Mouse (Mus musculus) limb, embryonic 15.5 days (tissue): Measurements from ENCODE around the gene Mfsd4a. TPM values are rescaled to one million over a fixed set of nuclear protein-coding genes. Genes with fewer than 3 reads are reported as not detected.

Experiments
- ATAC-seq: fragments of 200-750 bp; cut with Nextera tagmentation; 2 replicates; pipeline ENCODE4 v1.8.0; 2017; ENCODE audit warnings: low read depth, moderate TSS enrichment; ENCODE audit not compliant: insufficient number of reproducible peaks, low FRiP score, low TSS enrichment
- H3K27ac ChIP-seq: fragments of 300-500 bp; sonication (generic); 2 replicates; pipeline ENCODE4 v1.5.1; 2015; ENCODE audit warnings: moderate library complexity, mild to moderate bottlenecking, inconsistent platforms
- H3K27me3 ChIP-seq: fragments of 300-500 bp; sonication (generic); 2 replicates; pipeline ENCODE4 v1.6.1; 2015; ENCODE audit warnings: inconsistent platforms
- H3K36me3 ChIP-seq: fragments of 300-500 bp; sonication (generic); 2 replicates; pipeline ENCODE4 v1.6.1; 2015; ENCODE audit warnings: inconsistent platforms
- H3K4me1 ChIP-seq: fragments of 300-500 bp; sonication (generic); 2 replicates; pipeline ENCODE4 v1.6.1; 2015; ENCODE audit warnings: inconsistent platforms
- H3K4me2 ChIP-seq: fragments of 300-500 bp; sonication (generic); 2 replicates; pipeline ENCODE4 v1.6.1; 2015; ENCODE audit warnings: mild to moderate bottlenecking, inconsistent platforms
- H3K4me3 ChIP-seq: fragments of 300-500 bp; sonication (generic); 2 replicates; pipeline ENCODE4 v1.5.1; 2015; ENCODE audit warnings: mild to moderate bottlenecking, inconsistent platforms
- H3K9ac ChIP-seq: fragments of 300-500 bp; sonication (generic); 2 replicates; pipeline ENCODE4 v1.6.1; 2015; ENCODE audit warnings: inconsistent platforms
- H3K9me3 ChIP-seq: fragments of 300-500 bp; sonication (generic); 2 replicates; pipeline ENCODE4 v1.6.1; 2016; ENCODE audit warnings: inconsistent platforms
- WGBS: fragments of 180-500 bp; shearing (Covaris S2); methylation state at CpG from one replicate; pipeline ENCODE4 v1.1.7; 2015; 5-methylcytosine and 5-hydroxymethylcytosine counted together
- polyA plus RNA-seq: library from polyadenylated mRNA; unstranded; fragments of >200 nt; fragmentation: Nextera tagmentation; extraction: Ambion mirVana; gene quantifications from 2 replicates; pipeline ENCODE4 v1.2.1, GENCODE M21; 2015

The Mfsd4a gene
- polyA plus RNA-seq, 1 experiment from 2014 or later = 14.7 TPM

GRCm38 (mm10) chr1:132010632-132011501 lies 57.0 kb downstream of the Mfsd4a start:
- 83% methylated on average over 17 of the region's 17 CpGs for WGBS
- peaks cover 26% of the 10 kb centered on the region for H3K4me1 ChIP-seq
- H3K4me3 ChIP-seq = no peak overlapping the region
- no peak overlapping the region for H3K4me2 ChIP-seq
- H3K9me3 ChIP-seq = no peaks in the 10 kb centered on the region
- H3K36me3 ChIP-seq = peaks cover 17% of the 10 kb centered on the region
- H3K27ac ChIP-seq = 0 out of 2 replicates have a peak overlapping the region, but pooled peaks have one; percentile 47
- no peak for ATAC-seq
- no peaks in the 10 kb centered on the region for H3K27me3 ChIP-seq
- H3K9ac ChIP-seq = no peak overlapping the region

- Histone ChIP-seq H3K27me3 (no peaks in the 10 kb centered on the region), H3K36me3 (no peaks in the 10 kb centered on the region), H3K9me3 (no peaks in the 10 kb centered on the region), H3K4me3 (peak overlapping the region; percentile 82), H3K4me2 (peak overlapping the region; percentile 58), H3K9ac (0 out of 2 replicates have a peak overlapping the region, but pooled peaks have one; percentile 11), H3K27ac (peak overlapping the region; percentile 100; the same call in 1 of the 2 replicates), H3K4me1 (peaks cover 26% of the 10 kb centered on the region)
- 36% methylated on average over 8 of the region's 8 CpGs for WGBS
- no peak for ATAC-seq
These were observed 58.8 kb downstream of the Mfsd4a start for GRCm38 (mm10) chr1:132008881-132009644.

DNA sequence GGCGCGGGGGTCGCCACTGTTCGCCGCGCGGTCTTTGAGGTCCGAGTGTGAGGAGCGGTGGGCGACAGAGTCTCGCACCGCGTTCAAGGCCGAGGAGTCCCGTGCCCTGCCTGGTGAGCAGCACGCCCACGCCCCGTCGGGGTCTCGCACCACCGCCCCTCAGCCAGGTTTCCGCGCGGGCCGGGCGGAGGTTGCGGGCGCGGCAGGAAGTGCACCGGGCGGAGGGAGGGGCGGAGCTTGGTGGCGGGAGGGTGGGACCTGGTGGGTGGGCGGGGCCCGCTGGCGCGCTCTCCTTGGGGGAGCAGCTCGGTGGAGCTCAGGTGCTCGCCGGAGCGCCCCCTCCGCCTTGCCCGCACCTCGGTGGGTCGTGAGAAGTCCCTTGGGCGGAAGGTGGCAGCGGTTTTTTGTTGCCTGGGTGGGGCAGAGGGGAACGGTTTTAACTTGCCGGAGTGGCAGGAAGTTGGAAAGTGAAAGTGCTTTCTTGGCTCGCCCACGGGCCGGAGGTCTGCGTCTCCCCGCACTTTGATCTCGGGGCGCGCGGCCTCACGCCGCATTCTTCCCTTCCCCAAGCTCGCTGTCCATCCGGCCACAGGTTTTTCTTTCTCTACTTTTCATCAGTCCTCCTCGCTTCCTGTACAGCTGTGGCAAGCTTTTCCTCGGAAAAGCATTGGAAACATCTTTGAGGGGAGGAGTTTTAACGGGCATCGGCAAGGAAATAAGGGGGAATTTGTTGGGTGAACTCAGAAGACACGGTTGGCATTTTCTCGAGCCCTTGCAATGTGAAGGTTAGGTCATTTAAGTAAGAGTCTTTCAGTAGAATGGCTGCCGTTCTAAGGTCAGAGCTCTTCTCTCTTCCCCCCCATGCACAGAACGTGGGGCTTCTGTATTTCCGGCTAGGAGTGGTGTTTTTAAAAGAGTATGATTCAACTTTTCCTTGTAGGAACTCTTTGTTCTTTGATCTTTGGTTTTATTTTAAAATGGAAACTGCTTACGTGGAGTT lies 59.7 kb downstream of the Mfsd4a start:
- H3K27me3 ChIP-seq = no peaks in the 10 kb centered on the region
- ATAC-seq = peak; percentile 86
- WGBS = under 1% methylated on average over 62 of the region's 72 CpGs
- peaks cover 21% of the 10 kb centered on the region for H3K4me1 ChIP-seq
- peak overlapping the region; percentile 93 for H3K9ac ChIP-seq
- peak overlapping the region; percentile 58 for H3K4me2 ChIP-seq
- peak overlapping the region; percentile 82 for H3K4me3 ChIP-seq
- H3K9me3 ChIP-seq = no peaks in the 10 kb centered on the region
- peak overlapping the region; percentile 100 for H3K27ac ChIP-seq
- H3K36me3 ChIP-seq = no peaks in the 10 kb centered on the region

DNA sequence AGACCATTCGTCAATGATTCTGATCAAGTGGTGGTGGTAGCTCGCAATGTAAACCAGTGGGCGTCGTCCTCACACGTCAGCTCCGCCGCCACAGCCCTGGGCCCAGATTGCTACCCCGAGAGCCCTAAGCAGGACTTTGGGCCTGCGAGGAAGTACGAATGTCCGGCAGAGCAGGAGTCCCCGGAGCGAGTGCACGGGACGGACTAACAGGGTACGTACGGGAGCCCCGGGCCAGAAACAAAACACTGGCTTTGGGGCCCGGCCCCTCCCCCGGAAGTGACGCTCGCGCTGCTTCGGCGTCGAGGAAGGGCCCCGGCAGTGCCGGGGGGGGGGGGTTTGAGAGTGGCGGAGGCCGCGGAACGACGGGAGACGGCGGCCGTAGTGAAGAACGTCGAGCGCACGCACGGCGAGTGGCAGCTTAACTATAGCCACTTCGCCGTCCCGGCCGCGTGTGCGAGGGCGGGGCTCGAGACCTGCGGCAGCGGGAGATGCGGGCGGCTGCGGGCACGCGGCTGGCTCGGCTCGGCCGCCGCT lies 60.5 kb downstream of the Mfsd4a start, which contains the start of gene Elk4:
Elk4 (plus strand) TSS at position 326 of the 534 bp plus-strand sequence.
- WGBS = under 1% methylated on average over 56 of the region's 61 CpGs
- H3K36me3 ChIP-seq = no peaks in the 10 kb centered on the region
- peak within 1 kb of the TSS; percentile 82 for H3K4me3 ChIP-seq
- H3K27me3 ChIP-seq = no peaks in the 10 kb centered on the region
- peak within 1 kb of the TSS; percentile 93 for H3K9ac ChIP-seq
- H3K9me3 ChIP-seq = no peaks in the 10 kb centered on the region
- peaks cover 18% of the 10 kb centered on the region for H3K4me1 ChIP-seq
- peak; percentile 91 for ATAC-seq
- H3K27ac ChIP-seq = peak within 1 kb of the TSS; percentile 100
- H3K4me2 ChIP-seq = peak within 1 kb of the TSS; percentile 58

DNA sequence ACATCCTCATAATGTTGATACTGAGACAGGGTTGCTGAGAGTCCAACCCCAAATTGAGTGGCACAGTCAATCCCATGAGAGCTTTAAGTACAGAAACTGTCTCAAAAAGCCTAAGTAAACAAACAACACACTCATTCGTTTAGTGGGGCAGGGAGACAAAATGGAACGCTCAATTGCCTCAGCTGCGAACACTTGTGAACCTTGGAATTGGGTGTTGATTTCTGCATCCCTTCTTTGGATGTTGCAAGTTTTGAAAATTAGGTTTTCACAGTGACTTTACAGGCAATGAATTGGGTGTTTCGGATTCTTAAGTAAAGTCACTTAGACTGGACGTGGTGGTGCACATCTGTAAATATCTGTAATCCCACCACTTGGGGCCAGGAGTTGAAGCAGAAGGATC lies 61.1 kb downstream of the Mfsd4a start:
- no peaks in the 10 kb centered on the region for H3K9me3 ChIP-seq
- H3K27me3 ChIP-seq = no peaks in the 10 kb centered on the region
- H3K4me3 ChIP-seq = peak overlapping the region; percentile 82
- peak overlapping the region; percentile 93; the same call in 1 of the 2 replicates for H3K9ac ChIP-seq
- H3K36me3 ChIP-seq = no peaks in the 10 kb centered on the region
- no peak for ATAC-seq
- WGBS = 22% methylated on average over 5 of the region's 5 CpGs
- H3K4me1 ChIP-seq = peaks cover 18% of the 10 kb centered on the region
- peak overlapping the region; percentile 100 for H3K27ac ChIP-seq
- peak overlapping the region; percentile 41 for H3K4me2 ChIP-seq

DNA sequence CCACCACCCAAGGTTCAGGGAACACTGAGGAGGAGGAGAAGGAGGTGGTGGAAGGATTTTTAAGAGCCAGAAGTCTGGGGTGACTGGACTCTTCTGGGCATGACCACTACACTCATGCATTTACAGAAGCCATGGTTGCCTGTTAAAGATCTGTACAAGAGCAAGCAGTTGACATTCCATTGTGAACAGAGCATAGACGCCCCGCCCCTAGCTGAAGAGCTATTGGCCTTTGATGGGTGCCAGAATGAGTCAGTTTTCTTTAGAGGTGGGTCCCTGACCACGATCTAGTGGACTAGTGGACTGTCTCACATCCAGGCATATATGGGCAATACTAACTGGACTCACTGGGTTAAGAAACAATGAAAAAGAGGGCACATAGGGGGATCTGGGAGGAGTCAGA lies 61.8 kb downstream of the Mfsd4a start:
- Histone ChIP-seq H3K9ac (no peak overlapping the region), H3K4me2 (no peak overlapping the region), H3K9me3 (no peaks in the 10 kb centered on the region), H3K36me3 (no peaks in the 10 kb centered on the region), H3K27ac (no peak overlapping the region), H3K4me3 (no peak overlapping the region), H3K4me1 (peaks cover 18% of the 10 kb centered on the region), H3K27me3 (no peaks in the 10 kb centered on the region)
- 81% methylated on average over 3 of the region's 3 CpGs for WGBS
- ATAC-seq = no peak

GRCm38 (mm10) chr1:132005466-132005865 lies 62.4 kb downstream of the Mfsd4a start:
- WGBS = 74% methylated on average over 1 of the region's 1 CpGs
- H3K4me2 ChIP-seq = no peak overlapping the region

DNA sequence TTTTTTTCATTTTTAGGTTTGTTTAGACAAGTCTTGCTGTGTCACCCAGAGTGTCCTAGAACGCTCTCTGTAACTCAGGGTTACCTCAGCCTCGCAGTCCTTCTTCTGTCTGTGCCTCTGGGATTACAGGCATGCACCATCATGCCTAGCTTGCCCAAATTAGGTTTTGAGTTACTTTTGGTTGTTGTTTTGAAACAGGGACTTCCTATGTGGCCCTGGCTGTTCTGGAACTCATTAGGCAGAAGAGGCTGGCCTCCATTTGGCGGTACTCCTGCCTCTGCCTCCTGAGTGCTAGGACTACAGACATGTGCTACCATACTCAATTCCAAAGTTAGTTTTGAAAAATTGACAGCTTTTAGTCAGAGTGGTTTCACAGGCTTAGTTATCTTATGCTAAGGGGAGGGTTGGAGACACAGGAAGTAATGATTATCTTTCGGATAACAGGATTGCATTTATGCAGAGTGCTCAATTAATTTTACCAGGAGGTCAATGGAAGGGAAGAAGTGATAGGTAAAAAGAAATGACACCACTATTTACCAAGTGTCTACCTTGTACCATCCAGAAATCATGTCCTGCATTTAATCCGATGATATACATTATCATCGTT lies 63.2 kb downstream of the Mfsd4a start:
- Histone ChIP-seq H3K36me3 (no peaks in the 10 kb centered on the region), H3K27me3 (no peaks in the 10 kb centered on the region), H3K4me3 (no peak overlapping the region), H3K9me3 (no peaks in the 10 kb centered on the region), H3K27ac (peak overlapping the region; percentile 40), H3K4me2 (no peak overlapping the region), H3K4me1 (peaks cover 10% of the 10 kb centered on the region), H3K9ac (no peak overlapping the region)
- ATAC-seq = no peak
- 63% methylated on average over 6 of the region's 6 CpGs for WGBS

More at GRCm38 (mm10) chr1:132005466-132005865, 62.4 kb downstream of the Mfsd4a start:
- ATAC-seq = no peak
- Histone ChIP-seq H3K4me1 (peaks cover 16% of the 10 kb centered on the region), H3K4me3 (no peak overlapping the region), H3K9ac (no peak overlapping the region), H3K36me3 (no peaks in the 10 kb centered on the region), H3K27ac (no peak overlapping the region), H3K9me3 (no peaks in the 10 kb centered on the region), H3K27me3 (no peaks in the 10 kb centered on the region)

DNA sequence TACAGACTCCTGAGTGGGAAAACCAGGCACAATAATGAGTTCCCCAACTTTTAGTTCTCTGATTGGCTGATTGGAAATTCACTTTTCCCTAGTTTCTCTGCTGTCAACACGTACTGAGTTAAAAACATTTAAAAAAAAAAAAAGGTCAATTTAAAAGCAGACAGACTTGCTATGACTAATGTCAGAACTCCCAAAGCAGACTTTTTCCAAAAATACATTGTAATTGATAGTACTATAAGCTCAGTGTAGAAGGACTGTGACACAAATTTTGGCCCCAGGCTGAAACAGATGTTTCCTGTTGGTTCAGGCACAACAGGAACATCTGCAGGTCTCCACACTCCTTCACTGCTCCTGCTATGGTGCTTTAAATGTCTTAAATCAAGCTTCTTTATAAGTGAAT lies 64.0 kb downstream of the Mfsd4a start:
- WGBS = 19% methylated on average over 1 of the region's 1 CpGs
- H3K4me2 ChIP-seq = no peak overlapping the region
- H3K27me3 ChIP-seq = no peaks in the 10 kb centered on the region
- H3K27ac ChIP-seq = 0 out of 2 replicates have a peak overlapping the region, but pooled peaks have one; percentile 40
- peaks cover 3% of the 10 kb centered on the region for H3K4me1 ChIP-seq
- H3K9ac ChIP-seq = no peak overlapping the region
- no peak for ATAC-seq
- no peaks in the 10 kb centered on the region for H3K9me3 ChIP-seq
- no peaks in the 10 kb centered on the region for H3K36me3 ChIP-seq
- no peak overlapping the region for H3K4me3 ChIP-seq

DNA sequence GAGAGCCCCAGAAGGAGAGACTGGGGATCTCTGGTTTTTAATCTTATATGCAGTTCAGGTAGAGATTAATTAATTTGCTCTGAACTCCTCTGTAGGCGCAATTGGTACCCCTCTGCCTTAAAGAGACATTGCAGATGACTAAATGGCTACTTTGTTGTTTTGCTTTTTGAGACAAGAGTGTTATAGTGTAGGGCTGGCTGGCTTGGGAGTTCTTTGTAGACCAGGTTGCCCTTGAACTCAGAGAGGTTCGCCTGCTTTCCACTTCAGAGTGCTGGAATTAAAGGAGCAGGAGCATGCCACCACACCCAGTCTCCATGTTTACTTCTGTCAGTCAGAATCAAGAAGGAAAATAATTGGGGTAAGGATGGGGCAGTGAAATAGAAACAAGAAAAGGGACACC lies 64.8 kb downstream of the Mfsd4a start:
- no peak for ATAC-seq
- H3K4me2 ChIP-seq = no peak overlapping the region
- H3K27ac ChIP-seq = 0 out of 2 replicates have a peak overlapping the region, but pooled peaks have one; percentile 14
- H3K4me1 ChIP-seq = peaks cover 2% of the 10 kb centered on the region; the same call in 1 of the 2 replicates
- H3K27me3 ChIP-seq = no peaks in the 10 kb centered on the region
- no peak overlapping the region for H3K9ac ChIP-seq
- no peak overlapping the region for H3K4me3 ChIP-seq
- H3K9me3 ChIP-seq = no peaks in the 10 kb centered on the region
- WGBS = 72% methylated on average over 2 of the region's 2 CpGs
- no peaks in the 10 kb centered on the region for H3K36me3 ChIP-seq
